Mouse (Mus musculus): ENCODE measurements at regions not wholly inside any gene's neighbourhood (a gene's known extent, or its start where the extent isn't known, plus 50 kb on each side); places are given as distances from the start of the nearest gene placed in this dataset.
A peak's percentile ranks its signal among the peaks of the same experiment; 100 is the strongest.
"Not testable (repeated sequence)": the region's sequence is repeated elsewhere in the genome, so short reads cannot be mapped to it uniquely, and the experiment has no call there.

DNA sequence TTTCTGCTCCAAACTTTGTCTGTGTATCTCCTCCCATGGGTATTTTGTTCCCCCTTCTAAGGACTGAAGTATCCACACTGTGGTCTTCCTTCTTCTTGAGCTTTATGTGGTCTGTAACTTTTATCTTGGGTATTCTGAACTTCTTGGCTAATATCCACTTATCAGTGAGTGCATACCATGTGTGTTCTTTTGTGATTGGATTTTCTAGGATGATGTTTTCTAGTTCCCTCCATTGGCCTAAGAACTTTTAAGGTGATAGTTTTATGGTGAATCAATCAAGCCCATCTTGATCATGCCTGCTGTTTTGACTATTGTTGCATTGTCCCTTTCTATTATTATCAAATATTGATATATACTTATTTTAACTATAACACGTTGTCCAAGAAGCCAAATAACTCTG, 779.4 kb upstream of the Tpm3-rs7 start:
- not testable (repeated sequence) for ATAC-seq (replicated peaks; ENCODE audit: low FRiP score); H3K4me2 ChIP-seq; H3K9ac ChIP-seq; H3K9me3 ChIP-seq (replicated peaks); H3K36me3 ChIP-seq; H3K27ac ChIP-seq; H3K27me3 ChIP-seq; H3K4me1 ChIP-seq; H3K4me3 ChIP-seq (replicated peaks)
- 65% methylated on average over 1 of the region's 1 CpGs for WGBS

DNA sequence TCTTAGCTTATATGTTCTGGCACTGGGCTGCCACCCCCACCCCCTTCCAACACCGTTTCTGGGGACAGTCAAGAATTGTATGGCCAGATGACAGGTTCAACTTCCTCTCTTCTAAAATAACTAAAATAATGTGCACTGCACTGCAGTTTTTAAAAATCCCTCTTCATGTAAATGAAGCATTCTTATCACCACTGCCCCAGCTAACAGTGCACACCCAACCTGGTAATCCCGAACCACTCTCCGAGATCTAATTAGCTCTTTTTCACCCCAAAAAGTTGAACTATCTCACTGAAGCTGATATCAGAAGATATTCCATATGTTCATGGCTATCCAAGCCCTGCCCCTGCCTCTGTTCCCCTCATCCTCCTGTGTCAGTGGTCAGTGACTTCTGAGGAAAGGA, 778.5 kb upstream of the Tpm3-rs7 start:
- Histone ChIP-seq H3K27ac (no peak overlapping the region), H3K9ac (no peak overlapping the region), H3K4me1 (no peaks in the 10 kb centered on the region), H3K27me3 (no peaks in the 10 kb centered on the region), H3K4me3 (replicated peaks) (no peak overlapping the region), H3K9me3 (replicated peaks) (no peaks in the 10 kb centered on the region), H3K4me2 (no peak overlapping the region), H3K36me3 (no peaks in the 10 kb centered on the region)
- 81% methylated on average over 3 of the region's 3 CpGs for WGBS
- ATAC-seq (replicated peaks; ENCODE audit: low FRiP score): no peak

- no peak overlapping the region for H3K4me2 ChIP-seq
- no peaks in the 10 kb centered on the region for H3K36me3 ChIP-seq
- no peak overlapping the region for H3K27ac ChIP-seq
- H3K9ac ChIP-seq: no peak overlapping the region
- no peaks in the 10 kb centered on the region for H3K27me3 ChIP-seq
- H3K4me3 ChIP-seq (replicated peaks): no peak overlapping the region
- no peak for ATAC-seq (replicated peaks; ENCODE audit: low FRiP score)
- no peaks in the 10 kb centered on the region for H3K4me1 ChIP-seq
- 84% methylated on average over 1 of the region's 1 CpGs for WGBS
- H3K9me3 ChIP-seq (replicated peaks): no peaks in the 10 kb centered on the region
Observed at GRCm38 (mm10) chr14:112542261-112542660, 772.1 kb upstream of the Tpm3-rs7 start.

- no peak overlapping the region for H3K27ac ChIP-seq
- no peaks in the 10 kb centered on the region for H3K27me3 ChIP-seq
- ATAC-seq (replicated peaks; ENCODE audit: low FRiP score): peak; percentile 25; the same call in 1 of the 2 replicates
- H3K4me2 ChIP-seq: no peak overlapping the region
- H3K9ac ChIP-seq: no peak overlapping the region
- no peaks in the 10 kb centered on the region for H3K4me1 ChIP-seq
- H3K9me3 ChIP-seq (replicated peaks): no peaks in the 10 kb centered on the region
- no peak overlapping the region for H3K4me3 ChIP-seq (replicated peaks)
- 77% methylated on average over 6 of the region's 6 CpGs for WGBS
- H3K36me3 ChIP-seq: no peaks in the 10 kb centered on the region
Observed at GRCm38 (mm10) chr14:112548798-112549197, 765.6 kb upstream of the Tpm3-rs7 start.

GRCm38 (mm10) chr14:112562246-112562645, 752.2 kb upstream of the Tpm3-rs7 start:
- WGBS: 86% methylated on average over 2 of the region's 2 CpGs
- ATAC-seq (replicated peaks; ENCODE audit: low FRiP score): no peak
- Histone ChIP-seq H3K9ac (no peak overlapping the region), H3K4me2 (no peak overlapping the region), H3K36me3 (no peaks in the 10 kb centered on the region), H3K4me3 (replicated peaks) (no peak overlapping the region), H3K27ac (no peak overlapping the region), H3K9me3 (replicated peaks) (no peaks in the 10 kb centered on the region), H3K27me3 (no peaks in the 10 kb centered on the region), H3K4me1 (no peaks in the 10 kb centered on the region)

- WGBS: 88% methylated on average over 6 of the region's 6 CpGs
- H3K9me3 ChIP-seq (replicated peaks): no peaks in the 10 kb centered on the region
- H3K4me2 ChIP-seq: no peak overlapping the region
- H3K27me3 ChIP-seq: no peaks in the 10 kb centered on the region
- no peaks in the 10 kb centered on the region for H3K36me3 ChIP-seq
- H3K4me3 ChIP-seq (replicated peaks): no peak overlapping the region
- H3K9ac ChIP-seq: no peak overlapping the region
- ATAC-seq (replicated peaks; ENCODE audit: low FRiP score): no peak
- H3K4me1 ChIP-seq: no peaks in the 10 kb centered on the region
- H3K27ac ChIP-seq: no peak overlapping the region
Observed at GRCm38 (mm10) chr14:112594715-112595114, 719.7 kb upstream of the Tpm3-rs7 start.

- ATAC-seq (replicated peaks; ENCODE audit: low FRiP score): no peak
- Histone ChIP-seq H3K27me3 (no peaks in the 10 kb centered on the region), H3K4me2 (no peak overlapping the region), H3K9me3 (replicated peaks) (no peaks in the 10 kb centered on the region), H3K4me3 (replicated peaks) (no peak overlapping the region), H3K4me1 (no peaks in the 10 kb centered on the region), H3K36me3 (no peaks in the 10 kb centered on the region), H3K27ac (no peak overlapping the region), H3K9ac (no peak overlapping the region)
- WGBS: 88% methylated on average over 2 of the region's 2 CpGs
Observed at GRCm38 (mm10) chr14:112620701-112621100, 693.7 kb upstream of the Tpm3-rs7 start.

DNA sequence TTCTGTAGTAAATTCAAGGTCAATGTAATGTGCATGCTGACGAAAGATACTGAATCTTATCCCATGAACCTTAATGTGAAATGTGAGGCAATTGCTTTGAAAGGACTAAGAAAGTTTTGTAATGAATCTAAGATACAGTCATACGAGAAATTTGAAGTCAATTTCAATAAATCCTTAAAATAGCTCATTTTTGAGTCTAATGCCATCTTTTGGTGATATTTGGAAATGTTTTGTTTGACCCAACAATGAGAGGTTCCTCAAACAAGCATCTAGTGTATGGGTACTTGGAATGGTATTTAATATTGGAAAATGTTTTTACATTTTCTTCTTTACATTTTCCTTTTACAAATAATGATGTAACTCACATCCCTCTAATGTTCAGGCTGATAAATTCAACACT, 656.8 kb upstream of the Tpm3-rs7 start:
- Histone ChIP-seq H3K4me2 (no peak overlapping the region), H3K4me1 (no peaks in the 10 kb centered on the region), H3K36me3 (no peaks in the 10 kb centered on the region), H3K27me3 (no peaks in the 10 kb centered on the region), H3K27ac (no peak overlapping the region), H3K9ac (no peak overlapping the region), H3K9me3 (replicated peaks) (no peaks in the 10 kb centered on the region), H3K4me3 (replicated peaks) (no peak overlapping the region)
- no peak for ATAC-seq (replicated peaks; ENCODE audit: low FRiP score)
- WGBS: 82% methylated on average over 2 of the region's 2 CpGs

GRCm38 (mm10) chr14:112659819-112660218, 654.6 kb upstream of the Tpm3-rs7 start:
- no peaks in the 10 kb centered on the region for H3K4me1 ChIP-seq
- H3K4me3 ChIP-seq (replicated peaks): no peak overlapping the region
- H3K9me3 ChIP-seq (replicated peaks): no peaks in the 10 kb centered on the region
- no peak overlapping the region for H3K27ac ChIP-seq
- H3K27me3 ChIP-seq: no peaks in the 10 kb centered on the region
- WGBS: 95% methylated on average over 1 of the region's 1 CpGs
- no peak overlapping the region for H3K9ac ChIP-seq
- no peak overlapping the region for H3K4me2 ChIP-seq
- no peak for ATAC-seq (replicated peaks; ENCODE audit: low FRiP score)
- H3K36me3 ChIP-seq: no peaks in the 10 kb centered on the region

DNA sequence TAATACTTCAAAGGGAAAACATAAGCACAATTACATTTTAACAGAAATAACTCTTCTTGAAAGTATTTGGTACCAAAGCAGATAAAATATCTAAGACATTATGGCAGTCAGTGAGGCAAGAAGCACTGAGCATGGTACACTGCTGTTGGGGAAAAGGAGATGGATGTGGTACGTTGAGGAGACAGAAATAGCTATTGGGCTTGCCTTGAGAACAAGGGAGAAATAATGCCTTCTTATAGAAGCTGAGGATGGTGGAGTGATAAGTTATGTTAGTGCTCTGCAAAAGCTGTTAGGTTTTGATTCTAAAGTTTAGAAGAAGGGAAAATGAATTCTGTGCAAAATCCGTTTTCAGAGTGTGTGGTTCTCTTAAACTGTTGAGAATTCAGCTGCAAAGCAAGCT, 633.7 kb upstream of the Tpm3-rs7 start:
- no peaks in the 10 kb centered on the region for H3K27me3 ChIP-seq
- H3K9ac ChIP-seq: no peak overlapping the region
- H3K27ac ChIP-seq: no peak overlapping the region
- ATAC-seq (replicated peaks; ENCODE audit: low FRiP score): no peak
- H3K36me3 ChIP-seq: no peaks in the 10 kb centered on the region
- H3K4me3 ChIP-seq (replicated peaks): no peak overlapping the region
- no peak overlapping the region for H3K4me2 ChIP-seq
- WGBS: 60% methylated on average over 2 of the region's 2 CpGs
- H3K4me1 ChIP-seq: no peaks in the 10 kb centered on the region
- no peaks in the 10 kb centered on the region for H3K9me3 ChIP-seq (replicated peaks)

DNA sequence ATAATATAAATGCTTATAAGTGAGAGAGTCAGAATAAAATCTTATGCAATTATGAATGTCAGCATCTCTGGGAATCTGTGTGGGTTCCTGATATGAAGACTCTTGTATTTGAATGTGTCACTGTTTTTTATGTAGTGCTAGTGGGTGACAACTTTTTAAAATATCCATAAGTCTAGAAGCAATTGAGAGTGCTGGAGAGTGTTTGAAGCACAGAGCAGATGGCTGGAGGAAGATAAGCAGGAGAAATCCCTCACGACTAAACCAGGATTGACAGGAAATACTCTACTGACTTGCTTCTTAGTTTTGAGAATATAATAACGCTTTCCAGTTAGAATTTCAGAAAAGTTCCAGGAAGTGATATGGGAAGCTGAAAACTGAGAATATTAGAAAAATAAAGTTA, 628.4 kb upstream of the Tpm3-rs7 start:
- no peaks in the 10 kb centered on the region for H3K27me3 ChIP-seq
- no peak for ATAC-seq (replicated peaks; ENCODE audit: low FRiP score)

GRCm38 (mm10) chr14:112719513-112719912, 594.9 kb upstream of the Tpm3-rs7 start:
- no peak overlapping the region for H3K27ac ChIP-seq
- no peak for ATAC-seq (replicated peaks; ENCODE audit: low FRiP score)
- no peaks in the 10 kb centered on the region for H3K4me1 ChIP-seq
- no peaks in the 10 kb centered on the region for H3K9me3 ChIP-seq (replicated peaks)
- no peak overlapping the region for H3K4me2 ChIP-seq
- no peak overlapping the region for H3K4me3 ChIP-seq (replicated peaks)
- 83% methylated on average over 10 of the region's 10 CpGs for WGBS
- H3K27me3 ChIP-seq: no peaks in the 10 kb centered on the region
- H3K36me3 ChIP-seq: no peaks in the 10 kb centered on the region
- H3K9ac ChIP-seq: no peak overlapping the region

More for the DNA sequence above, 628.4 kb upstream of the Tpm3-rs7 start:
- Histone ChIP-seq H3K36me3 (no peaks in the 10 kb centered on the region), H3K4me1 (no peaks in the 10 kb centered on the region), H3K27ac (no peak overlapping the region), H3K4me2 (no peak overlapping the region), H3K4me3 (replicated peaks) (no peak overlapping the region), H3K9ac (no peak overlapping the region), H3K9me3 (replicated peaks) (no peaks in the 10 kb centered on the region)
- WGBS: 63% methylated on average over 2 of the region's 2 CpGs
